Mouse (Mus musculus): ENCODE measurements around the gene Pkig. TPM values are rescaled to one million over a fixed set of nuclear protein-coding genes. Genes with fewer than 3 reads are reported as not detected.

Pkig gene
- total and polyA plus RNA-seq, 3 experiments: 79.5 to 160 TPM; not detected in 1

DNA sequence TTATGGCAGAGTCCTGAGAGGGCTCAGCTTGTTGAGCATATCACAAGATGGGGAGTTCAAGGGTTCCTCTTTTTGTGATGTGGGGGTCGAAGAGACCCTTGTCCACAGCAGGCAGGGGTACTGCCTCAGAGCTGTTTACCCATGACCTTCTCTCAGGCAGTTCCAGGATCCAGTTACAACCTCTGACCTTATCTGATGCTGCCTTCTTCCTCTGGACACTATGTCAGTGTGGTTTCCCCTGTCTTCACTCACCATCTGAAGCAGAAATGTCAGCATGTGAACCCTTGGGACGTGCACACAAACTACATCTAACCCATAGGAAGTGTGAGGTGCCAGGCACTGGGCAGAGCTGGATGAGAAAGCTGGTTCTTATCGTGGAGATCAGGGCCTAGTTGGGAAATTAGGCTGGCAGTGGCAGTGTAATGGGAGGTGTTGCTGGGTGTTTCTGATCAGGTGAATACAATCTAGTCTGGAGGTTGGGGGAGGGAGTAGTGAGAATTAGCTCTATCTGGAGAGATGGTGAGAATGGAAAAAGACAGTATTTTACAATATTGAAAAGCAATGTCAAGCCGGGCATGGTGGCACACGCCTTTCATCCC lies 2.0 kb downstream of the Pkig start:
- Histone ChIP-seq H3K27ac (ENCODE audit: control insufficient read depth, low read depth, low read length) (no peak overlapping the region), H3K9ac (ENCODE audit: control insufficient read depth, low read depth, low read length, poor library complexity, severe bottlenecking) (no peak overlapping the region; the same call in 1 of the 2 replicates), H3K9me3 (replicated peaks; ENCODE audit: insufficient read depth, low read length) (no peaks in the 10 kb centered on the region), H3K79me2 (ENCODE audit: control insufficient read depth, insufficient read depth, low read length, poor library complexity) (peaks cover 37% of the 10 kb centered on the region), H3K4me3 (ENCODE audit: control insufficient read depth in 1 of 2, insufficient read depth in 1 of 2, low read depth in 2 of 2, low read length in 2 of 2) (no peak overlapping the region), H3K27me3 (ENCODE audit: control insufficient read depth in 1 of 2, insufficient read depth in 2 of 2, low read length in 2 of 2) (no peaks in the 10 kb centered on the region), H3K36me3 (ENCODE audit: control insufficient read depth in 1 of 2, insufficient read depth in 2 of 2, low read length in 2 of 2) (peaks cover 0 to 32% of the 10 kb centered on the region in 2 experiments; a peak in 2 of 4 replicates), H3K4me1 (ENCODE audit: control insufficient read depth in 1 of 2, insufficient read depth in 2 of 2, low read length in 2 of 2) (peaks cover 6 to 42% of the 10 kb centered on the region in 2 experiments; a peak in 3 of 4 replicates)
- DNase-seq (ENCODE audit: low read depth, low spot score): peak; percentile 35
- peak; percentile 53 for TF ChIP-seq GATA1 (IDR thresholded peaks at IDR 0.05; ENCODE audit: low read depth, low read length)
- TF ChIP-seq USF1 (IDR thresholded peaks at IDR 0.05; ENCODE audit: low read depth, low read length): no peak

DNA sequence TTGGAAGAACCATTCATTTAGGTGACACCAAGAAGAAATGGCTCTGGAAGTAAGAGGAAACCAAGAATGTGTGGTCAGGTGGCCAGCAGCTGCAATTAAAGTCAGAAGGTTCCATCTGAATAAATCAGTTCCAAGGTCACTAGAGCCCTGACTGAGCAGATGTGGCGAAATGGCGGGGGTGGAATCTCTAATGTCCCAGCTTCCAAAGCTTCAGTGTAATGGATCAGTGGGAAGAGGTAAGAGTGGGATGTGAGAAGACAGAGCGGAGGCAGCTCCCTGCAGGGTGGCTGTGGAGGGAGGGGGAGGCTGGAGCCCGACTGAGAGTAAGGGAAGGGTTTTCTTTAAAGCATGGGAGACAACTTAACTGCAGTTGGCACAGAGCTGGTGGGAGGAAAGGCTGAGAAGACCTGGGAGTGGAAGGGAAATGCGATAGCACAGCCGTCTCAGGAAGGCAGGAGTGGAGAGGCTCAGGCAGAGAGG lies 3.2 kb downstream of the Pkig start:
- Histone ChIP-seq H3K4me3 (ENCODE audit: control insufficient read depth in 1 of 2, insufficient read depth in 1 of 2, low read depth in 2 of 2, low read length in 2 of 2) (no peak overlapping the region), H3K27ac (ENCODE audit: control insufficient read depth, low read depth, low read length) (no peak overlapping the region), H3K36me3 (ENCODE audit: control insufficient read depth in 1 of 2, insufficient read depth in 2 of 2, low read length in 2 of 2) (peaks cover 0 to 30% of the 10 kb centered on the region in 2 experiments; a peak in 2 of 4 replicates), H3K4me1 (ENCODE audit: control insufficient read depth in 1 of 2, insufficient read depth in 2 of 2, low read length in 2 of 2) (peaks cover 5 to 40% of the 10 kb centered on the region in 2 experiments; a peak in 3 of 4 replicates), H3K9me3 (replicated peaks; ENCODE audit: insufficient read depth, low read length) (no peaks in the 10 kb centered on the region), H3K9ac (ENCODE audit: control insufficient read depth, low read depth, low read length, poor library complexity, severe bottlenecking) (no peak overlapping the region), H3K79me2 (ENCODE audit: control insufficient read depth, insufficient read depth, low read length, poor library complexity) (peaks cover 35% of the 10 kb centered on the region), H3K27me3 (ENCODE audit: control insufficient read depth in 1 of 2, insufficient read depth in 2 of 2, low read length in 2 of 2) (no peaks in the 10 kb centered on the region)
- no peak for DNase-seq (ENCODE audit: low read depth, low spot score)
- no peak for TF ChIP-seq GABPA (IDR thresholded peaks at IDR 0.05; ENCODE audit: low read depth, low read length)
- TF ChIP-seq ZC3H11A (IDR thresholded peaks at IDR 0.05; ENCODE audit: low read depth, low read length): no peak
- no peak for TF ChIP-seq MXI1 (IDR thresholded peaks at IDR 0.05; ENCODE audit: low read depth, low read length)
- no peak for TF ChIP-seq NRF1 (IDR thresholded peaks at IDR 0.05; ENCODE audit: insufficient read depth, low read depth, low read length, poor library complexity, severe bottlenecking)
- TF ChIP-seq MAFK (IDR thresholded peaks at IDR 0.05; ENCODE audit: borderline replicate concordance, low read depth, low read length): no peak
- TF ChIP-seq ZMIZ1 (IDR thresholded peaks at IDR 0.05; ENCODE audit: low read depth, low read length): no peak
- TF ChIP-seq ETS1 (IDR thresholded peaks at IDR 0.05; ENCODE audit: low read depth, low read length): no peak
- TF ChIP-seq ZKSCAN1 (IDR thresholded peaks at IDR 0.05; ENCODE audit: low read depth, low read length): no peak
- no peak for TF ChIP-seq GATA1 (IDR thresholded peaks at IDR 0.05; ENCODE audit: low read depth, low read length)
- TF ChIP-seq MYC (IDR thresholded peaks at IDR 0.05; ENCODE audit: low read depth, low read length): no peak
- no peak for TF ChIP-seq POLR2AphosphoS2 (IDR thresholded peaks at IDR 0.05; ENCODE audit: low read length)
- no peak for TF ChIP-seq UBTF (IDR thresholded peaks at IDR 0.05; ENCODE audit: borderline replicate concordance, insufficient read depth, low read depth, low read length)
- no peak for TF ChIP-seq EP300 (IDR thresholded peaks at IDR 0.05; ENCODE audit: low read depth in 1 of 2, low read length in 2 of 2)
- TF ChIP-seq NELFE (IDR thresholded peaks at IDR 0.05; ENCODE audit: low read depth, low read length): no peak
- TF ChIP-seq MAZ (IDR thresholded peaks at IDR 0.05; ENCODE audit: low read depth, low read length): no peak
- TF ChIP-seq POLR2A (IDR thresholded peaks at IDR 0.05; ENCODE audit: control insufficient read depth in 1 of 2, insufficient read depth in 1 of 2, low read depth in 1 of 2, low read length in 2 of 2, poor library complexity in 1 of 2): no peak
- no peak for TF ChIP-seq MEF2A (IDR thresholded peaks at IDR 0.05; ENCODE audit: extremely low read depth, insufficient replicate concordance, low read depth, low read length, poor library complexity, severe bottlenecking)
- no peak for TF ChIP-seq USF2 (IDR thresholded peaks at IDR 0.05; ENCODE audit: borderline replicate concordance in 1 of 2, insufficient read depth in 1 of 2, low read depth in 1 of 2, low read length in 2 of 2)
- TF ChIP-seq JUND (IDR thresholded peaks at IDR 0.05; ENCODE audit: low read depth, low read length): no peak
- TF ChIP-seq POLR2AphosphoS5 (IDR thresholded peaks at IDR 0.05; ENCODE audit: borderline replicate concordance, low read depth, low read length): no peak
